19 mouse cellular contexts compared by ENCODE assay signal in genomic region chr17:28894050-28894767, GRCm38 (mm10). TPM values are rescaled to one million over a fixed set of nuclear protein-coding genes. Genes with fewer than 3 reads are reported as not detected.
A peak's percentile ranks its signal among the peaks of the same experiment; 100 is the strongest.
DNase-seq lines count a peak whose midpoint lies in the region; ATAC-seq and TF ChIP-seq lines count a peak whose summit lies in the region.
"Had no signal": no experiment of that assay in that cellular context is flagged by ENCODE, and none has a peak within 500 bp of the region (broad histone marks: within the 10 kb centered on the region; RNA-seq: fewer than 3 reads in every experiment).

No protein-coding gene starts in this region.

- WGBS in forebrain, postnatal 0 days: 89% methylated on average over 11 of the region's 11 CpGs
- 87% methylated on average over 11 of the region's 11 CpGs for WGBS in kidney, embryonic 14.5 days

- peak; percentile 92 to 96 for ATAC-seq in hematopoietic stem cell, adult 5-6 weeks (replicated peaks in 1 of 2; ENCODE audit: insufficient read depth in 1 of 2, low FRiP score in 2 of 2, low TSS enrichment in 1 of 2, low read depth in 1 of 2, poor library complexity in 2 of 2, severe bottlenecking in 2 of 2)
- no peak for ATAC-seq in forebrain, postnatal 0 days
- no peak for ATAC-seq in kidney, embryonic 14.5 days (ENCODE audit: low FRiP score, low TSS enrichment)
- ATAC-seq: forebrain, embryonic 14.5 days; inflammation-experienced regulatory T-cells, adult 6 months had no signal

- H3K36me3 ChIP-seq in forebrain, postnatal 0 days (ENCODE audit: insufficient read depth): no peaks in the 10 kb centered on the region
- no peaks in the 10 kb centered on the region for H3K36me3 ChIP-seq in kidney, embryonic 14.5 days (ENCODE audit: control insufficient read depth, insufficient read depth, low read length)
- H3K36me3 ChIP-seq: embryonic facial prominence, embryonic 13.5 days; limb, embryonic 13.5 days had no signal

- H3K27ac ChIP-seq in forebrain, postnatal 0 days (ENCODE audit: low read depth, low read length): no peak overlapping the region
- no peak overlapping the region for H3K27ac ChIP-seq in kidney, embryonic 14.5 days (ENCODE audit: low read depth, low read length)
- H3K27ac ChIP-seq: embryonic facial prominence, embryonic 13.5 days; limb, embryonic 13.5 days had no signal

- H3K4me2 ChIP-seq in forebrain, postnatal 0 days (ENCODE audit: low read depth): no peak overlapping the region
- H3K4me2 ChIP-seq in kidney, embryonic 14.5 days (replicated peaks; ENCODE audit: low read depth, low read length): no peak overlapping the region
- H3K4me2 ChIP-seq: embryonic facial prominence, embryonic 13.5 days; limb, embryonic 13.5 days had no signal

- H3K4me1 ChIP-seq in forebrain, postnatal 0 days (ENCODE audit: insufficient read depth): no peaks in the 10 kb centered on the region
- H3K4me1 ChIP-seq in kidney, embryonic 14.5 days (ENCODE audit: control insufficient read depth, insufficient read depth, low read length): no peaks in the 10 kb centered on the region
- H3K4me1 ChIP-seq: embryonic facial prominence, embryonic 13.5 days had no signal

- H3K9me3 ChIP-seq in forebrain, postnatal 0 days (ENCODE audit: low read length): no peaks in the 10 kb centered on the region
- H3K9me3 ChIP-seq in kidney, embryonic 14.5 days (ENCODE audit: control insufficient read depth, low read length): peaks cover 4% of the 10 kb centered on the region; the same call in 1 of the 2 replicates
- H3K9me3 ChIP-seq: embryonic facial prominence, embryonic 13.5 days had no signal

- no peak overlapping the region for H3K9ac ChIP-seq in forebrain, postnatal 0 days
- no peak overlapping the region for H3K9ac ChIP-seq in kidney, embryonic 14.5 days (ENCODE audit: low read depth, low read length)
- H3K9ac ChIP-seq: embryonic facial prominence, embryonic 13.5 days; limb, embryonic 13.5 days had no signal

- DNase-seq in lung, postnatal 25 days (ENCODE audit: low spot score): peak; percentile 46
- no peak for DNase-seq in lung, postnatal 10 days
- DNase-seq in MEL-GATA-1-ER (ENCODE audit: extremely low read depth, low read depth): peak; percentile 88
- no peak for DNase-seq in cerebellum, postnatal 25 days
- no peak for DNase-seq in forebrain, postnatal 0 days
- DNase-seq: cerebellum, postnatal 14 days; gastrocnemius, postnatal 10 days; kidney, postnatal 10 days; layer of hippocampus, postnatal 36 days; right cerebral cortex, postnatal 14 days; thymus, postnatal 4 days had no signal

- H3K4me3 ChIP-seq in forebrain, postnatal 0 days (ENCODE audit: low read depth, low read length): no peak overlapping the region
- no peak overlapping the region for H3K4me3 ChIP-seq in kidney, embryonic 14.5 days (ENCODE audit: low read length)
- H3K4me3 ChIP-seq: embryonic facial prominence, embryonic 13.5 days; limb, embryonic 13.5 days had no signal

- H3K27me3 ChIP-seq in forebrain, postnatal 0 days (ENCODE audit: insufficient read depth, low read length): no peaks in the 10 kb centered on the region
- H3K27me3 ChIP-seq in kidney, embryonic 14.5 days (ENCODE audit: control insufficient read depth, insufficient read depth, low read length): no peaks in the 10 kb centered on the region
- H3K27me3 ChIP-seq: embryonic facial prominence, embryonic 13.5 days; limb, embryonic 13.5 days had no signal

- no peak for TF ChIP-seq CTCF in forebrain, postnatal 0 days (IDR thresholded peaks at IDR 0.05; ENCODE audit: low read depth)

RNA-seq across cellular contexts. Expression of gene 4930539E08Rik, which starts 20.9 kb away (rescaled TPM):
- 2.8 and 4.5 TPM in 2 replicates for total RNA-seq in hematopoietic stem cell, adult 5-6 weeks (2017)
- total RNA-seq in forebrain, postnatal 0 days (2014; rRNA removed): 3.3 and 4.1 TPM in 2 replicates
- polyA plus RNA-seq in forebrain, postnatal 0 days (2015; fragmentation: Nextera tagmentation; extraction: Ambion mirVana): 1.8 and 2.1 TPM in 2 replicates
- polyA plus RNA-seq in kidney, embryonic 14.5 days (2014; fragmentation: Nextera tagmentation; extraction: Ambion mirVana): 0.46 and 0.62 TPM in 2 replicates

RNA-seq across cellular contexts. Expression of gene Pnpla1, which starts 36.0 kb away (rescaled TPM):
- 0.13 and 0.25 TPM in 2 replicates for total RNA-seq in hematopoietic stem cell, adult 5-6 weeks (2017)
- total RNA-seq in forebrain, postnatal 0 days (2014; rRNA removed): not detected in 2 replicates
- 0.04 TPM in 1 of 2 replicates, not detected in the other for polyA plus RNA-seq in forebrain, postnatal 0 days (2015; fragmentation: Nextera tagmentation; extraction: Ambion mirVana)
- polyA plus RNA-seq in kidney, embryonic 14.5 days (2014; fragmentation: Nextera tagmentation; extraction: Ambion mirVana): not detected in 2 replicates
- total RNA-seq: gastrocnemius, postnatal 10 days; heart, postnatal 25 days had no signal
- polyA plus RNA-seq: forebrain, embryonic 14.5 days; inflammation-experienced regulatory T-cells, adult 6 months; lung, embryonic 16.5 days had no signal

RNA-seq across cellular contexts. Expression of gene Pxt1, which starts 49.4 kb away (rescaled TPM):
- not detected in 2 replicates for total RNA-seq in hematopoietic stem cell, adult 5-6 weeks (2017)
- not detected in 2 replicates for total RNA-seq in forebrain, postnatal 0 days (2014; rRNA removed)
- polyA plus RNA-seq in forebrain, postnatal 0 days (2015; fragmentation: Nextera tagmentation; extraction: Ambion mirVana): not detected in 2 replicates
- 0.28 TPM in 1 of 2 replicates, not detected in the other for polyA plus RNA-seq in kidney, embryonic 14.5 days (2014; fragmentation: Nextera tagmentation; extraction: Ambion mirVana)
- total RNA-seq: gastrocnemius, postnatal 10 days; layer of hippocampus, postnatal 36 days had no signal
- polyA plus RNA-seq: embryonic facial prominence, embryonic 13.5 days; forebrain, embryonic 14.5 days; inflammation-experienced regulatory T-cells, adult 6 months; limb, embryonic 13.5 days had no signal

RNA-seq across cellular contexts. Expression of gene Kctd20, which starts 57.5 kb away (rescaled TPM):
- 57.9 and 64.0 TPM in 2 replicates for total RNA-seq in hematopoietic stem cell, adult 5-6 weeks (2017)
- total RNA-seq in forebrain, postnatal 0 days (2014; rRNA removed): 69.2 and 77.3 TPM in 2 replicates
- 63.4 and 72.9 TPM in 2 replicates for polyA plus RNA-seq in forebrain, postnatal 0 days (2015; fragmentation: Nextera tagmentation; extraction: Ambion mirVana)
- polyA plus RNA-seq in kidney, embryonic 14.5 days (2014; fragmentation: Nextera tagmentation; extraction: Ambion mirVana): 43.4 and 83.7 TPM in 2 replicates

Comparison
In these comparisons a context has a peak if more than half of its experiments do, and no peak if none do; other contexts are left out.
1. DNase-seq: peak in lung, postnatal 25 days (single experiment) and MEL-GATA-1-ER (single experiment); none in lung, postnatal 10 days (single experiment), cerebellum, postnatal 25 days (0 of 2) and forebrain, postnatal 0 days (single experiment).
2. ATAC-seq: peak in hematopoietic stem cell, adult 5-6 weeks (2 of 2); none in forebrain, postnatal 0 days (single experiment) and kidney, embryonic 14.5 days (single experiment).